Mouse (Mus musculus) gonadal fat pad, adult 2 months (tissue): ENCODE results near the gene Tysnd1. TPM values are rescaled to one million over a fixed set of nuclear protein-coding genes. Genes with fewer than 3 reads are reported as not detected.
A peak's percentile ranks its signal among the peaks of the same experiment; 100 is the strongest.

Experiments used
- DNase-seq: peaks from one replicate; pipeline ENCODE4 v3.0.0-alpha.2; 2012; ENCODE audit warnings: low read depth
- polyA plus RNA-seq: library from polyadenylated mRNA; depleted of rRNA; stranded (reverse); fragments of >200 nt; gene quantifications from 2 replicates; pipeline ENCODE4 v1.2.3, GENCODE M21; 2012; rRNA removed

Gene Tysnd1
- polyA plus RNA-seq, 1 experiment = 58.5 TPM

DNA sequence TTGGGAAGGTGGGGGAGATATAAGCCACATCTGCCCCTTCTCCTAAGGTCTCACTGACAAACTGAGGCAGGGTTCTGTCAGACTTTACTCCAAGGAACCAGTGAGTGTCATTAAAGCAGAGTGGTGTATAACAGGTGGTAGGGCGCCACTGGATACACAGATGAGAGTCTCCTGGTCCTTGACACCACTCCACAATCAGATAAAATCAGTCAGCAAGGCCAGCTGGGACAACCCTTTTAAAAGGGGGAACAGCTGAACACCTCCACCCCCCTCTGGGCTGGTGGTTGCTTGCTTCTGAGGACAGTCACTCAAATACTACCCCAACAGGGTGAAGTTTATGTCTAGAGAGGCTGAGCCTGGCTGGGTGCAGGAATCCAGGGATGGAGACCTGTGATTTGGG is 42.2 kb downstream of the Tysnd1 start:
- no peak for DNase-seq

DNA sequence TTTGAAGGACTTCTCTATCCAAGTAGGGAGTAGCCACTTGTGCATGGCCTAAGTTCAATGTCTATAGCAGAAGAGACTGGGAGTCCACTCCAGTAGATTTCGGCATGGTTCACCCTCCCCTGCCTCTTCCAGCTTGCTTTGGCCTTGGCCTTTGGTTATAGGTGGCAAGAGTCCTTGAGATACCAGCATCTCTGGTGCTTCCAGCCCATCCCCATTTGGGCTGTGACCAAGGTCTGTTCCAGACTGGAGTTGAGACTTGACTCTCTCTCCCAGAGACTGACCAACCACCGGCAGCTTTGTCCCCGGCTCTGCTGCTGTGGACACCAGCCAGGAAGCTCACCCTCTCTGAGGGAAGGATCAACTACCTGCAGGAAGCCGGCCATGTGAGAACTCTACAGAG is 42.8 kb downstream of the Tysnd1 start:
- DNase-seq = no peak

DNA sequence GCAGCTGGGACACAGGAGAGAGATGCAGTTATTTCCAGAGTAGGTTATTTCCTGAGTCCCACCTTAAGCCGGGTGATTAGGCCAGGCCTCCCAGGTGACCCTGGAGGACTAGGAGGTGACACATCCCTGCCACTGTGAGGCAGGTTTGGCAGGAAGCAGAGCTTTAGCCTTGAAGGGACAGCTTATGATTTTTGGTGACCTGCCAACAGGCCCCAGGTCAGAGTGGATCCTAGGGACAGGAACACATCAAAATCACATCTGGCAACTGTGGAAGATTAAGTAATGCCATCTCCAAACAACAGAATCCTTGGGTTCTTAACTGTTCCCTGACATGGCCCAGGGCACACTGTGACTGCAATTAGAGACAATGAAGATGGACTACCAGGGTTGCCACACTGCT is 46.0 kb downstream of the Tysnd1 start:
- peak; percentile 97 for DNase-seq

DNA sequence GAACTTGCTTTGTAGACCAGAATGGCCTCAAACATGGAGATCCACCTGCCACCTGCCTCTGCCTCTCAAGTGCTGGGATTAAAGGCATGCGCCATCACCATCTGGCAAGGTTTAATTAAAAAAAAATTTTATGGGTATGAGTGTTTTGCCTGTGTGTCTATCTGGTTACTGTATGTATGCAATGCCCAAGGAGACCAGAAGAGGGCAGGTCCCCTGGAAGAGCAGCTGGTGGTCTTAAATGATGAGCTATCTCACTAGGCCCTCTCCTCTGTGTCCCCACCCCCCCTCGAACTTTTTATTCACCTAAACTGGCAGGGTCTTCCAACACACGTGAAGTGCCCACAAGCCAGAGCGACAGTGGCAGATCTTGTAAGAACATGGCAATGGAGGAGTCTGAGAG is 46.6 kb downstream of the Tysnd1 start:
- DNase-seq = no peak

DNA sequence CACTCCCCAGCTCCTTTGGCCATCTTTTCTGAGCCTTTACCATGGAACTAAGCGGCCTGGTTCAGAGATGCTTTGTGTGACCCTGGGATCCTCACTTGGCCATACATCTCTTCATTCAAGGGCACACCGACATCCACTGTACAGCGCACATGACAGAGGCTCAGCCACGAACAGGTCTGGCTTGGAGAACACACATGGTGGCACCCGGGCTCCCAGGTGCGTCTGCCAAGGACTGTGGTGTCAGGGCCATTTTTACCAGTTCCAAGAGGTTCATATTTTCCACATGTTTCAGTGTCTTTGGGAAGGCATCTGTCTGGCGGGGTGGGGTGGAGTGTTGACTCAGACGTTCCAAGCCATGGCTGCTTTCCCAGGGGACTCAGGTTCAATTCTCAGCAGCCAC is 47.0 kb downstream of the Tysnd1 start:
- DNase-seq = no peak

DNA sequence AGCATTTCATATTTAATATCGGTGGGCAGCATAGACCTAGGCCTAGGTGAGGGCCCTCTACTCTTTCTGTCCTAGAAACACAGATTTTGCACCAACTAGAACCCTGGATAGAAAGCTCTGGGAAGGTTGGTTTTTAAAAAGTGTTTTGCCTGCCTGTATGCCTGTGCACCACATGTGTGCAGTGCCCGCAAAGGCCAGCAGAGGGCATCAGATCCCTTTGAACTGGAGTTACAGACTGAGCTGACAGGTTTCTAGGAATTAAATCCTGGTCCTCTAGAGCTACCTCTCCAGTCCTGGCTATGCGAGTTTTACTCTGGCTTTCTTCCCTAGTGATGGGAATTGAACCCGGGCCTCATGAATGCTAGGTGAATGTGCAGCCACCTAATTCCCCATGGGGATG is 49.8 kb downstream of the Tysnd1 start:
- no peak for DNase-seq

DNA sequence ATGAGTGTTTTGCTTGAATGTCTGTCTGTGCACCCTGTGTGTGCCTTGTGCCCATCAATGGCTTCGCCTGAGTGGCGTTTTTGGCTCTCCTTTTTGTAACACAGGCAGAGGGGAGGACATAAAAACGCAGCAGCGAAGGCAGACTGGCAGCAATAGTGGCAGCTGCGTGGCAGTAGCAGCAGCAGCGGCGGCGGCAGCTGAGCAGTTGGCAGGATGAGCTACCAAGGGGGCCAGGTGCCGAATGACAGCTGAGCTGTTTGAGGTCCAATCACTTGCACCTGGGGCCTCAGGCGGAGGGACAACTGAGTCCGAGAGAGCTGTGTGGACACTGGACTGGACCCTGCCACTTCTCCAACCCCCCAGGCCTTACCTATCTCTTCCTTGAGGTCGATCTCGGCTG is 52.0 kb downstream of the Tysnd1 start:
- DNase-seq = no peak

DNA sequence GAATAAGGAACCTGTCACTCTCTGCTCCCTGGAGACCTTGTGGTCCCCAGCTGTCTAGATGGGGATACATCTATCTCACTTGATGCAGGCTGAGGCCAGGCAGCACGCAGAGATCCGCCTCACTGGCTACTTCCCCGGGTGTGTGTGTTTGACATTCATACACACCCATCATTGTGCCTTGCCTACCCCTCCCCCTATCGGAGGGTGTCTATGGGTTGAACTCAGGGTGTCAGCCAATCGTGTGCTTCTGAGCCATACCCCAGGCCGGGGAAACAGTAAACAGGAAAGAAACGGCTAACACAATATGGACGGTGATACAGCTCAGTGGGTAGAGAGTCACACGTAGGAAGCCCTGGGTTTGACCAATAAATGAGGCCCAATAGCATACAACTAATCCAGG is 54.7 kb downstream of the Tysnd1 start:
- DNase-seq = no peak

DNA sequence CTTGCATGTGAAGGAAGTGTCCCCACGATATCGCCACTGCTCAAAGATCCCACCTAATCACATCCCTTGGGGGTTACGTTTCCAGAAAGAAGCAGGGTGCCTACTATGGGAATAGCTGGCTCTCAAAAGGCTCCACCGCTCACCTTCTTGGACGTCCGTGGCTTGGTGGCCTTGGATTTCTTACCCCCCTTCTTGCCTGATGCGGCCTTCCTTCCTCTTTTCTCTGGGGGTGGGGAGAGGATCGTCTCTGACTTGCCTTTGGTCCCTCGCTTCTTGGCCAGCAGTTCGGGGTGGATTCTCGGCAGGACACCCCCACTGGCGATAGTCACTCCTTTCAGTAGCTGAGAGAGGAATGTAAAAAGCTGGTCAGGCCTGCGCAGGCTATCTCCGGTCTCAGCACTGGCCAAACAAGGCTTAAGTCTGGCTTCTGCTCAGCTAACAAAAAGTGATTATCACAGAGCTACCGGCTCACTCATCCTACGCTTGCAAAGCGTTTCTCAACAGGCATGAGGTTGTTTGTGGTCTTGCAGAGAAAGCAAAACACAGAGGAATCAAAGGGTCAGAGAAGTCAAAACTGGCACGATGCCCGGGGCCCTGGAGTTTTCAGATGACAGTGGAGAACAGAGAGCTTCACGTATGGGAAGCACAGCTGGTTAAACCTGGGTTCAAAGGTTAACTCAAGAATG is 56.4 kb downstream of the Tysnd1 start:
- DNase-seq = no peak

Other genes with a start within 250 kb of the Tysnd1 start
- 71.1 and 80.4 TPM in 2 replicates for gene Eif4ebp2, start 242.9 kb upstream of the Tysnd1 start, polyA plus RNA-seq
- 8.3 and 8.4 TPM in 2 replicates for gene Lrrc20, start 219.7 kb upstream of the Tysnd1 start, polyA plus RNA-seq
- 0.32 and 0.39 TPM in 2 replicates for gene Npffr1, start 100.0 kb upstream of the Tysnd1 start, polyA plus RNA-seq
- 44.5 and 56.0 TPM in 2 replicates for gene Ppa1, start 47.0 kb upstream of the Tysnd1 start, polyA plus RNA-seq
- gene Sar1a, start 15.2 kb upstream of the Tysnd1 start, polyA plus RNA-seq = 102 and 121 TPM in 2 replicates
- gene Aifm2, start 19.7 kb downstream of the Tysnd1 start, polyA plus RNA-seq = 83.5 and 140 TPM in 2 replicates
- gene H2afy2, start 88.6 kb downstream of the Tysnd1 start, polyA plus RNA-seq = 4.6 and 6.5 TPM in 2 replicates